Mouse (Mus musculus) thymus, adult 2 months (tissue): ENCODE data around the gene Gm2897. TPM values are rescaled to one million over a fixed set of nuclear protein-coding genes. Genes with fewer than 3 reads are reported as not detected.
A peak's percentile ranks its signal among the peaks of the same experiment; 100 is the strongest.
"Not testable (repeated sequence)": the region's sequence is repeated elsewhere in the genome, so short reads cannot be mapped to it uniquely, and the experiment has no call there.

Source experiments
- DNase-seq: peaks from one replicate; pipeline ENCODE4 v3.0.0; 2021
- H3K27ac ChIP-seq: fragments of 200-500 bp; 2 replicates; pipeline ENCODE4 v1.5.1; 2012; ENCODE audit warnings: low read length, control low read depth; ENCODE audit not compliant: control insufficient read depth, insufficient read depth
- H3K27me3 ChIP-seq: fragments of 200-500 bp; 2 replicates; pipeline ENCODE4 v1.6.1; 2012; ENCODE audit warnings: mild to moderate bottlenecking, low read length, moderate library complexity, mixed read lengths; ENCODE audit not compliant: control insufficient read depth, insufficient read depth
- H3K36me3 ChIP-seq: fragments of 200-500 bp; 2 replicates; pipeline ENCODE4 v1.6.1; 2012; ENCODE audit warnings: mild to moderate bottlenecking, low read length, moderate library complexity; ENCODE audit not compliant: control insufficient read depth, insufficient read depth
- H3K4me1 ChIP-seq: fragments of 200-500 bp; replicated peaks from 2 replicates; pipeline ENCODE4 v1.6.1; 2012; ENCODE audit warnings: low read length; ENCODE audit not compliant: control insufficient read depth, insufficient read depth
- H3K4me3 ChIP-seq: fragments of 200-500 bp; 2 replicates; pipeline ENCODE4 v1.5.1; 2012; ENCODE audit warnings: mild to moderate bottlenecking, low read length, control low read depth, moderate library complexity; ENCODE audit not compliant: control insufficient read depth, insufficient read depth
- WGBS: fragments of 180-500 bp; shearing (Covaris S2); methylation state at CpG from one replicate; pipeline ENCODE4 v1.1.7; 2018; 5-methylcytosine and 5-hydroxymethylcytosine counted together
- polyA plus RNA-seq: library from polyadenylated mRNA; depleted of rRNA; stranded (reverse); fragments of >200 nt; gene quantifications from 2 replicates; pipeline ENCODE4 v1.2.3, GENCODE M21; 2012; rRNA removed

The Gm2897 gene
- polyA plus RNA-seq = 0.16 TPM in 1 of 2 replicates, not detected in the other

DNA sequence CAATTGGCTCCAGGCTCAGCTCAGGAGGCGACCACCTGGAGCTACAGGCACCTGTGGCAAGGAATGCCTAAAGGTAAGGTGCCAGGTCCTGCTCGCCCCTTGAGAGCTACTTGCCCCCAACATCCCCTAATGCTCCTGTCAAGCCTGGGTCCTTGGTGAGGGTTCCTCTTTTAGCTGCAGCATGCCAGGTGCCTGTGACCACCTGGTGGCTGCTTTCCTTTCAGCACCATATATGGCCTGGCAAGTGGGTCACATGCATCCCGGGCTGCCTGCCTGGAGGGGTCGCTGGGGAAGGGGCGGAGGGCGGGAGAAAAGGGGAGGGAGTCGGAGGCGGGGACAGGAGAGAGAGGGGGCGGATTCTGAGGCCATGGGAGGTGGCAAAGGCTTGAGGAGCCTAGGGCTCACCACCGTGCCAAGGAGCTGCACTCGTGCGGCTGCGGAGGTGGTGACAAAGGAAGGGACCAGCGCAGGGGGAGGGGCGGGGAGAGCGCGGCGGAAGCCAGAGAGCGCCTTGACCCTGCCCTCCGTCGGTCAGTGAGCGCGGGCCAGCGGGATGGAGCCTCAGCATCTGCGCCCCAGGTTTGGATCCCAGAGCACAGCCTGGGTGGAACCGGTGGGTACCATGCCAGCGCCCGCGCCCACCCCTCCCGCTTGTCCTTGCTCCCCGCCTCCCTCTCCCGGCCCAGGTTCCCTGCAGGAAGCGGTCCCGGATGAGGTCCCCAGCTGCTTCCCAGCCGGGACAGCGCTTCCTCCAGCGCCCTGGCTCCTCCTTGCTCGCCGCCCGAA, at the start of gene Gm2897:
Gene Gm2897, plus strand, starts transcription at position 559 of the 786 bp plus-strand sequence.
- not testable (repeated sequence) for H3K4me1 ChIP-seq, H3K36me3 ChIP-seq, H3K27ac ChIP-seq, DNase-seq, H3K4me3 ChIP-seq, H3K27me3 ChIP-seq
- 5% methylated on average over 31 of the region's 40 CpGs for WGBS

DNA sequence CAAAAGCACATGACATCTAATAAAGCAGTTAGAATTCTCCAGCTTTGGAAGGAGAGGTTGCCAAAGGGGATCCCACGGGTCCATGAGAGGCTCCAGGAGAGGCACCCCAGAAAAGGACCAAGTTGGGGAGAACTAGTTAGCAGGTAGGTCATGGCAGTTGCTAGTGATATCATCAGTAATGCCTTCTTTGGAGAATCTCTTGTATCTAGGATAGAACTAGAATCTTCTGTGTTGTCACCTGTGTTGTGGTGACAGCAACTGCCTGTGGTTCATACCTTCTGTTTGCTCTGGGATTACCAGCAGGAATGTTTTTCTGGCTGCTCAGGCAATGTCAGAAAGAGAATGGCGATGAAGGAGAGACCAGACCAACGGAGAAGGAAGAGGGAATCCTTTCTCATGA, 19.4 kb upstream of the Gm2897 start, which contains the start of gene Gm2888:
Gene Gm2888, plus strand, starts transcription at position 301 of the 400 bp plus-strand sequence.
- not testable (repeated sequence) for H3K36me3 ChIP-seq, H3K4me3 ChIP-seq, DNase-seq, H3K27ac ChIP-seq, H3K27me3 ChIP-seq, H3K4me1 ChIP-seq
- 91% methylated on average over 3 of the region's 3 CpGs for WGBS

DNA sequence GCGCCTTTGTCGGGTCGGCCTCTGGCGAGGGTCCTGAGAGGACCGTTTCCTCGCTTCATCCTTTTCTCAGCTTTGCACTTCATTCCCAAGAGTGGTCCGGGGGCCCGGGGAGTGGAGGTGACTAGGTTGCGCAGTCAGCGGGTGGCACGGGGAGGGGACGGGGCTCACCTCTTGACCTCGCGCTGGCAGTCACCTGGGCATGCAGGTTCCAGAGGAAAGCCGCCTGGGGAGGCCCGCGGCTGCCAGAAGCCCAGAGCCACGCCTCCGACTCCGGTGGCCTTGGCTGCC, 372 bp downstream of the Gm2897 start:
- not testable (repeated sequence) for H3K36me3 ChIP-seq, H3K27me3 ChIP-seq, H3K4me1 ChIP-seq, H3K27ac ChIP-seq, H3K4me3 ChIP-seq, DNase-seq
- WGBS = 4% methylated on average over 20 of the region's 20 CpGs

DNA sequence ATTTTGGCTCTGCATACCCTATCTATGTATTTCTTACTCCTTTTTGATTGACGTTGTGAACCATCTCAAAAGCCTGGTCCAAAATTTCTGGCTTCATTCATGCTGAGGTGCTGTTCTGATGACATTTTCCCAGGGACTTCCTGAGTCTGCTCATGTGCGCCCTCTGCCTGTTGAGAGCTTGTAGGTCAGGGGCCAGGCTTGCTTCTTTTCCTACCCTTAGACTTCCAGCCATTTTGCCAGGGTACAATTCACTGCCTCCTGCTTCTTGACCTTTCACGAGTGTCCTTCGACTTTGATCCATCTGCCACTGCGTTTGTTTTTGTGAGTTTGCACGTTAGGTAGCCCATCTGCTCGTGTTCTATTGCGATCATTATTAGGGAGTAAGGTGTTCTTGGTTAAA, 1.0 kb downstream of the Gm2897 start:
- not testable (repeated sequence) for H3K27me3 ChIP-seq, H3K4me1 ChIP-seq, DNase-seq, H3K36me3 ChIP-seq, H3K27ac ChIP-seq, H3K4me3 ChIP-seq
- 6% methylated on average over 5 of the region's 8 CpGs for WGBS

DNA sequence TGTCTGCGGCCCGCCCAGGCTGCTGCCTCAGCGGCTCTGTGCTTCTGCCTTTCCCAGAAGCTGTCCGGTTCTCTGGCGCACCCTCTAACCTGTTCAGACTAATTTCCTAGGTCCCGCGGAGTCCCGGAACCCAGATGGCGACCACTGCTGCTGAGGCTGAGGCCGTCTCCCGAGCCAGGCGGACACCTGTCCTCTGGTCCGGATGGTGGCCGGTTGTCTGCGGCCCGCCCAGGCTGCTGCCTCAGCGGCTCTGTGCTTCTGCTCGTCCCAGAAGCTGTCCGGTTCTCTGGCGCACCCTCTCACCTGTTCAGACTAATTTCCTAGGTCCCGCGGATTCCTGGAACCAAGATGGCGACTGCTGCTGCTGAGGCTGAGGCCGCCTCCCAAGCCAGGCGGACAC, 67.0 kb downstream of the Gm2897 start:
- H3K4me1 ChIP-seq, H3K4me3 ChIP-seq, H3K27me3 ChIP-seq, H3K27ac ChIP-seq, H3K36me3 ChIP-seq: not testable (repeated sequence)
- WGBS = 94% methylated on average over 25 of the region's 25 CpGs
- peak; percentile 3 for DNase-seq

Other genes starting within 250 kb of the Gm2897 start
- not detected in 2 replicates for gene Gm2888, start 19.3 kb upstream of the Gm2897 start, polyA plus RNA-seq
- 0.14 TPM in 1 of 2 replicates, not detected in the other for gene Gm10340, start 84.7 kb downstream of the Gm2897 start, polyA plus RNA-seq
- not detected in 2 replicates for gene Gm5795, start 139.0 kb downstream of the Gm2897 start, polyA plus RNA-seq
- 0.07 TPM in 1 of 2 replicates, not detected in the other for gene D830030K20Rik, start 159.2 kb downstream of the Gm2897 start, polyA plus RNA-seq